Mouse (Mus musculus): ENCODE data around the gene Pacsin3.

Pacsin3 gene

GRCm38 (mm10) chr2:91255661-91256150, at the start of gene Pacsin3:
TSS of gene Pacsin3 (plus strand) at chr2:91255954.
- no peak for DNase-seq

DNA sequence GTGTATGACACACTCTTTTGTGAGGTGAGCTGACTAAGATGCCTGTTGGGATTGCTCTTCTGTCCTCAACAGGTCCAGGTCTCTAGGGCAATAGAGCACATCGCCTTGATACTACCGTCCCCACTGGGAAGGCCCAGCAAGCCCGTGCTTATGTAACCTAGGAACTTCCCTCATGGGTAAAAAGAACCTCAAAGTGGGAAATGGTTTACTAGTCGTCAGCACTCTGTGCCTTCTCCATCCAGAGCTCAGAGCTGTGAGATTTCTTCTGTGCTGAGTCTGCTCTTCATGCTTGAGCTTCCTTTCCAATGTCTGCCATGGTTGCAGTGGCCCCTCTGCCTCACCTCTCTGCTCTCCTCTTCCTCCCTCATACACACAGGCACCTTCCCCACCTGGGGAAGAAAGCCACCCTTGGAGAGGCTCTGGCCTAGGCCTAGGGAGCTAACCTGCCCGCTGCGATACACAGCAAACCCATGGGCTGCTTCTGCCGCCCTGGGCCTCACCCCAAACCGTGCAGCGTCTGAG, 49.4 kb upstream of the Pacsin3 start:
- DNase-seq = no peak

DNA sequence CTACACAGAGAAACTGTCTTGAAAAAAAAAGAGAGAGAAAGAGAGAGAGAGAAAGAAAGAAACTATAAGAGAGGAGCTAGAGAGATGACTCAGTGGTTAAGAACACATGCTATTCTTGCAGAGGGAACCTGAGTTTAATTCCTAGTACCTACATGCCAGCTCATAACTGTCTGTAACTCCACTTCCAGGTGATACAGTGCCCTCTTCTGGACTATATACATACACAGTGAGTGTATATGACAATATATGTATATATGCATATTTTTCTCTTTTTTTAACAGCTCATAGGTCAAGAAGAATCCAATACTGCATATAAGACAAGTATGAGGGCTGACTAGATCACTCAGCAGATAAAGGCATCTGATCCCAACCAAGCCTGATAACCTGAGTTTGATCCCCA, 42.4 kb upstream of the Pacsin3 start:
- no peak for DNase-seq

GRCm38 (mm10) chr2:91217032-91217431, 38.7 kb upstream of the Pacsin3 start:
- DNase-seq = no peak

DNA sequence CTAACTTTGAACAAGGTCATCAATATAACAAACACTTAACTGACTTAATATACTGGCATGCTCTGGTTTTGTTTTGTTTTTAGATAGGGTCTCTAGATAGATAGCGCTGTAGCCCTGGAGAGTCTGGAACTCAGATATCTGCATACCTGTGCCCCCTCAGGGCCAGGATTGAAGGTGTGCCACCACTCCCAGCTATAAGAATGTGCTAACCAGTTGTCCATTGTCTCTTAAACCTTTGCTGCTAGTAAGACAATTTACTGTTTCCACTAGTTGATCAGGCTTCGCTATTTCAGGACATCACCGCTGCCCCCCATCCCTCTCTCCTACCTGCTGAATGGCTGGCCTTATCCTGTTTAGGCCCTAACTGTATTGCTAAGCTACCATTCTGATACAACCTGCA, 35.3 kb upstream of the Pacsin3 start:
- no peak for DNase-seq

GRCm38 (mm10) chr2:91223614-91224013, 32.1 kb upstream of the Pacsin3 start:
- no peak for DNase-seq

- no peak for DNase-seq
These were observed 26.0 kb upstream of the Pacsin3 start for GRCm38 (mm10) chr2:91229735-91230134.

GRCm38 (mm10) chr2:91236601-91237510, 18.9 kb upstream of the Pacsin3 start, which contains the start of gene Ddb2:
TSS of gene Ddb2 (minus strand) at chr2:91236982.
- peak; percentile 92 for DNase-seq

GRCm38 (mm10) chr2:91237511-91238080, 18.2 kb upstream of the Pacsin3 start:
- DNase-seq = peak; percentile 11

- no peak for DNase-seq
These were observed 13.2 kb upstream of the Pacsin3 start for GRCm38 (mm10) chr2:91242547-91242946.

GRCm38 (mm10) chr2:91243416-91243815, 12.3 kb upstream of the Pacsin3 start:
- DNase-seq = no peak

- no peak for DNase-seq
These were observed 11.1 kb upstream of the Pacsin3 start for GRCm38 (mm10) chr2:91244557-91245228.

DNA sequence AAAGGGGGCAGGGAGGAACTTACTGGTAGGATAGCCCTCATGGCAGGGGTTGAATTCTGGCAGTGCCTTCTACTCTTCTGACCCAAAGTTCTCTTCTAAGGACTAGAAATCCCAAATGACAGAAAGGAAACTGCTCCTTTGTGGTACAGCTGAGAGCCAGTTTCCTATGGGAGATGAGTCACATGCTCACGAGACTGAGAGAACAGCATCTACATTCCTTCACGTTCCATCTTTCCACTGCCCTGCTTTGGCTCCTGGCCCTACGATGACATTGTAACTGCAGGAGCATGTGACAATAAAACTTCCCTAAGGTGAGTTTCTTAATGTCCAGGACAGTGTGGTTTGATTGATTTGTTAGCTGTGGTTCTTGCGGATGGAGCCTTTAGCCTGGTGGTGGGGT, 7.4 kb upstream of the Pacsin3 start:
- no peak for DNase-seq

- no peak for DNase-seq
These were observed 3.8 kb upstream of the Pacsin3 start for GRCm38 (mm10) chr2:91252001-91252400.

DNA sequence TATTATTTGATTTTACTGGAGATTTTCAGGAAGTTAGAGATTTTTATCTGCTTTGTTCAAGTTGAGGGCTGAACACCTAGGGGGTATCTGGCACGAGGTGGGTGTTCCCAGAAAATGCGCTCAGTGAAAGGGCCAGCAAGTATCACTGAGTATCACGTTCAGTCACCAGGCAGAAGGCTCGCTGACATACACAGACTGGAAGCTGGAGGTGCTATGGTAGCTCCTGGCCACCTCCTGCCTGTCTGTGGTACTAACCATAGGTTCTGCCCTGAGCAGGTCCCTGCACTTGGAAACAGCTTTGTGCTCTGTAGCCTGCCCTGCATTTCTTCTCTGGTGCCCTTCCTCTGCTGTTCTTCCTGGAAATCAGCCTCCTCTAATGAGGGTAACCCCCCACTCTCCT, 3.2 kb upstream of the Pacsin3 start:
- DNase-seq = no peak

DNA sequence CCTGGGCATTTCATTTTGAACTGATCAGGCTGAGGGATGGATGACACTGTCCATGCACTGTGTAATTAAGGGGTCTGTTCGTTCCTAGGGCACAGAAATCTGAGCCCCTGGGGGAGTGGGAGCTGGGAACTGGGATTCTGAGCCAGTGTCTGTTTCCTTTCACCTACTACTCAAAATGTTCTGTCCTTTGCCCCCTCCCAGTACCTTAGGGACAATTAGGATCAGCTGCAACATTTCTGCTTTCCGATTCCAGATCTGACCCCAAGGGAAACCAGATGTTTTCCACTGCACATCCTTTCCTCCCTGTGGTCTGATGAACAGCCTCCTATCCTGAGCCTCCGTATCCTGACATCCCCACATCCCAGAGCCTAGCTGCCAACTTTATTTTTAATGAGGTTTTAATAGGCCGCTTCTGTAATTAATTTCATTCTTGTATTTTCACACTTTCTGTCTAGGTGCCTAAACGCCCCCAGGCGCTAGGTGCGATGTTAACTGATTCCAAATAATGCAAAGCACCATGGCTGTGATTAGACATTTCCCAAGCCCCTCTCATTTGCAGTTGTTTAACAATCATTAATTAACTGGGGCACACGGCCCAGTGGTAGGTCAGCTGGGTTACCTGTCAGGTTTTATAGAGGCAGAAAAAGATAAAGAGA, 901 bp upstream of the Pacsin3 start:
- no peak for DNase-seq

- peak; percentile 60 for DNase-seq
These were observed 737 bp downstream of the Pacsin3 start for GRCm38 (mm10) chr2:91256256-91257125.

DNA sequence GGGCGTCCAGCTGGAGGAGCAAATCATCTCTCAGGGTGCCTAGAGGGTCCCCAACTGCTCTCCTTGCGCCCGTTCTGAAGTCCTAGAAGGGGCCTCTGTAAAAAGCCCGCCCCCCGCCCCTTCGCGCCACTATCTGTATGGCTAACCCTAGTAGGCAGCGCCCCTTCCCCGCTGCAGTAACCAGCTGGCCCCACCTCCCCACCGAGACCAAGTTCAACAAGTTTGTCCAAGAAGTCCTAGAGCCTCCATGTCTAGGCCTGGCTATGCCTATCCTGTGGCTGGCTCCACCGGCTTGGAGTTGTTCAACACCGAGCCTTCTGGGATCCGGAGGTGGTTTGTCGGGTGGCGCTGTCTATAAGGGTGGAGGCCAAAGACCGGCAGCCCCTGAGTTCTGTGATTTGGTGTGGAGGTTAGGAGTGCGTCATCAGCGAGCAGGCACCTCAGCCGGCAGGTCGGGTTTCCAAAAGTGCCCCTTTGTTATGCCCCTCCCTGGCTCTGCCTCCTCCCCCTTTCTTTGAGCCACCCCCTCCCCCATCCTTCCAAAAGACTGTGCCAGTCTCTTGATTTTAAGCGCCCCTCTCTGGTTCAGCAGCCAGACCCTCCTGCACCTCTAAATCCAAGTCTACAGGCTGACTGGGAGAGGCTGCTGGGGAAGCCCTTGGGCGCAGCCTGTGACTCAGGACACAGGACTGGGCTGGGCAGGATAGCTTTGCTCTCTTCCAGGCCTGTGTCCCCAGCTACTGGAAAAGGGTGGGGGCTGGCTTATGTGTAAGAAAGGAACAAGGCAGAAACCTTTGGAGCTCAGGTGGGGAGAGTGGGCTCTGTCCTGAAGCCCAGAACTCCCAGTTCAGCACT, 1.6 kb downstream of the Pacsin3 start:
- DNase-seq = peak; percentile 68

GRCm38 (mm10) chr2:91258054-91258453, 2.3 kb downstream of the Pacsin3 start:
- DNase-seq = no peak

DNA sequence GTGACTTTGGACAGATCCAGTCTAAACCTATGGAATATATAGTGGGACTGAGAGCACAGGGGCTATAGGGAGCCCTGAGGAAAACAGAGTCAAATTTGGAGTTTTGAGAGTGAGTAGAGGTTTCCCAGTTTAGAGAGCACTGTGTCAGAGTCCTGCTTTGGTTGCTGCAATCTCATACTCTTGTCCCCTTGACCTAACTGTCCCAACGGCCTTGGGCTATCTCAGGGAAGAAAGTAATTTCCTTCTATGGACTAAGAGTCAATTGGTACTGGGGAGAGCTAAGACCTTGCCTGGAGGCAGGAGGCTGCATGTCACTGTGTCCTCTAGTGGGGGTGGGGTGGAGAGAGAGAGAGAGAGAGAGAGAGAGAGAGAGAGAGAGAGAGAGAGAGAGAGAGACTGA, 3.1 kb downstream of the Pacsin3 start:
- no peak for DNase-seq

GRCm38 (mm10) chr2:91259493-91259892, 3.7 kb downstream of the Pacsin3 start:
- DNase-seq = no peak
